Mouse (Mus musculus) heart, embryonic 12.5 days (tissue): ENCODE measurements around the gene Prr23a3. TPM values are rescaled to one million over a fixed set of nuclear protein-coding genes. Genes with fewer than 3 reads are reported as not detected.

ENCODE experiments used
- ATAC-seq: fragments of 200-750 bp; cut with Nextera tagmentation; 2 replicates; pipeline ENCODE4 v1.8.0; 2017; ENCODE audit warnings: moderate TSS enrichment, moderate library complexity; ENCODE audit not compliant: insufficient number of reproducible peaks, low FRiP score
- H3K27ac ChIP-seq: fragments of 300-500 bp; sonication (generic); 2 replicates; pipeline ENCODE4 v1.5.1; 2016; ENCODE audit warnings: mild to moderate bottlenecking, moderate library complexity; ENCODE audit not compliant: poor library complexity, severe bottlenecking
- H3K27me3 ChIP-seq: fragments of 300-500 bp; sonication (generic); replicated peaks from 2 replicates; pipeline ENCODE4 v1.6.1; 2016; ENCODE audit warnings: mild to moderate bottlenecking, moderate library complexity
- H3K36me3 ChIP-seq: fragments of 300-500 bp; sonication (generic); 2 replicates; pipeline ENCODE4 v1.6.1; 2016; ENCODE audit warnings: mild to moderate bottlenecking, moderate library complexity
- H3K4me1 ChIP-seq: fragments of 300-500 bp; sonication (generic); replicated peaks from 2 replicates; pipeline ENCODE4 v1.6.1; 2016; ENCODE audit warnings: mild to moderate bottlenecking
- H3K4me2 ChIP-seq: fragments of 300-500 bp; sonication (generic); 2 replicates; pipeline ENCODE4 v1.6.1; 2016; ENCODE audit warnings: mild to moderate bottlenecking, moderate library complexity
- H3K4me3 ChIP-seq: fragments of 300-500 bp; sonication (generic); 2 replicates; pipeline ENCODE4 v1.5.1; 2016; ENCODE audit warnings: mild to moderate bottlenecking
- H3K9ac ChIP-seq: fragments of 300-500 bp; sonication (generic); 2 replicates; pipeline ENCODE4 v1.6.1; 2016; ENCODE audit warnings: mild to moderate bottlenecking, moderate library complexity
- H3K9me3 ChIP-seq: fragments of 300-500 bp; sonication (generic); replicated peaks from 2 replicates; pipeline ENCODE4 v1.6.1; 2016; ENCODE audit warnings: mild to moderate bottlenecking, moderate library complexity
- WGBS: fragments of 180-500 bp; shearing (Covaris S2); methylation state at CpG from one replicate; pipeline ENCODE4 v1.1.7; 2016; 5-methylcytosine and 5-hydroxymethylcytosine counted together
- polyA plus RNA-seq: library from polyadenylated mRNA; unstranded; fragments of >200 nt; fragmentation: Nextera tagmentation; extraction: Ambion mirVana; gene quantifications from 2 replicates; pipeline ENCODE4 v1.2.1, GENCODE M21; 2016

Gene Prr23a3
- polyA plus RNA-seq: 0.15 TPM in 1 of 2 replicates, not detected in the other

DNA sequence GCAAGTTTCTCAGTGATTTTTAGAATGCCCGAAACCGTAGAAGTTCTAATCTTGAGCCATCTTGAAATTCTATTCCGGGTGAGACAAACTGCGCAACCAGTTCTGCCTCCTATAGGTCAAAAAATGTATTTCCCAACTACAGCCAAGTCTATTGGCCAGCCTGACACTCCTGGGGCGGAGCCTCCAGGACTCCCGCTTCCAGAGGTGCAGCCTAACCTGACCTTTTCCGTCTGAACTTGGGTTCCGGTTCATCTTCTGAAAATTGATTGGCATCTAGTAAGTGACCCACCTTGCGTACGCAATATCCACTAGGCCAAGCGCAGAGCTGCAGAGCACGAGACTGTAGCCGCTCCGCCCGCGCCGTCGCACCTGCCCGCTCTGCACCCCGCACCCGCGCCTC is at the start of gene Prr23a3:
Gene Prr23a3 (plus strand): TSS at position 197 of the 400 bp plus-strand sequence.
- H3K4me3 ChIP-seq: peak within 1 kb of the TSS; percentile 24
- 37% methylated on average over 22 of the region's 22 CpGs for WGBS

DNA sequence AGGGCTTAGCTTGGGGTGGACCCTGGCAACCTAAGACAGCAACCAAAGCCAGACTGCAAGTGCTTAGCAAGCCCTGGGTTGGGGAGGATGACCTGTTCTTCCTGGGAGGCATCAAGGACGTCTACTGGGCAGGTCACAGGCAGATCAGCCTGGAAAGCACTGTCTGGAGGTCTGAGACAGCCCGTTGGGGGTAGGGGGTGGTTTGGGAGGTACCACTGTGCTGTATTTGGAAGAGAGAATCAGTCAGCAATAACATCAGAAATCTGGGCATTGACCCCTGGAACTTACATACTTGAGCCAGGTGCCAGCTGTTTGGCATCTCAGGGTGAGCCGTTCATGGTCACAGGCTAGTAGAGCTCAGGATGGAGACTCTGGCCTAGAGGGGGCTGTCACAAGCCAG is 48.5 kb upstream of the Prr23a3 start:
- 57% methylated on average over 3 of the region's 3 CpGs for WGBS
- Histone ChIP-seq H3K4me1 (no peaks in the 10 kb centered on the region; the same call in 1 of the 2 replicates), H3K27ac (no peak overlapping the region), H3K4me2 (no peak overlapping the region), H3K36me3 (no peaks in the 10 kb centered on the region), H3K27me3 (peaks cover 33% of the 10 kb centered on the region), H3K9me3 (no peaks in the 10 kb centered on the region), H3K4me3 (no peak overlapping the region), H3K9ac (no peak overlapping the region)
- no peak for ATAC-seq

More for the DNA sequence above, at the start of gene Prr23a3:
- Histone ChIP-seq H3K9me3 (peaks cover 3% of the 10 kb centered on the region; the same call in 1 of the 2 replicates), H3K9ac (no peak within 1 kb of the TSS), H3K4me1 (no peaks in the 10 kb centered on the region), H3K27me3 (peaks cover 29% of the 10 kb centered on the region), H3K27ac (no peak within 1 kb of the TSS), H3K36me3 (no peaks in the 10 kb centered on the region), H3K4me2 (peak within 1 kb of the TSS; percentile 58)
- no peak for ATAC-seq

DNA sequence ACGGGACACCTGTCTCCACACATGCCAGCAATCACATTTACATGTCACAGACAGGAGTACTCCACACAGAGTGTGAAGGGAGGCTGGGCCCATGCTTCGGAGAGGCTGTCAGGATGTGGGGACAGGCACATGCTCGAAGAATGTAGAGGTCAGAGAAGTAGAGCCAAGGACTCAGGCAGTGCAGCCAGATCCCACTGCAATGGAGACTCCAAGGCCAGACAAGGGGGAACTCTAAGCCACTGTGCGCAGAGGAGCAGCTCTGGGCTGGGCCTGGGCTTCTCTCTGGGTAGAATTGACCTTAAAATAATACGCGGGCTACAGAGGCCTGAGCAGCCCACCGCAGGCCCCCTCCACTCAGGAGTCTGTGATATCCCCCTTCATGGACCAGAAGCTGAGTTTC is 47.0 kb upstream of the Prr23a3 start:
- Histone ChIP-seq H3K9ac (no peak overlapping the region), H3K27me3 (peaks cover 29% of the 10 kb centered on the region), H3K4me2 (no peak overlapping the region), H3K9me3 (no peaks in the 10 kb centered on the region), H3K27ac (no peak overlapping the region), H3K36me3 (no peaks in the 10 kb centered on the region), H3K4me1 (no peaks in the 10 kb centered on the region; the same call in 1 of the 2 replicates), H3K4me3 (no peak overlapping the region)
- 75% methylated on average over 7 of the region's 7 CpGs for WGBS
- no peak for ATAC-seq

DNA sequence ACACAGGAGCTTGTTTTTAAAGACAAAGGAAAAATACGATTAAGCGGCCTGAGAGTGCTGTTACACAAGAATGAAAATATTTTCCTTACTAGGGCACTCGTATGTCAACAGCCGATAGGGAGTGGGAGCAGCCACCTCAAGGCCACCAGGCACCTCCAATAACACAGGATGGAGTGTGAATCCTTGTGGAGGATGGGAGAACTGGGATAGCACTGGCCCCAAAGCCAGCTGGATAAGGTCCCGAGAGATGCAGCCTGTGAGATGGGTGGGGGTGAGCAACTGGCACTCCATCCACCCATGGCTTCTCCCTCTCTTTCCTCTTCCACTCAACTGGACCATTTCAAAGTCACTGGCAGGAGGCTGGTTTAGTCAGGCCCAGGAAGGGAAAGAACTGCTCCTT is 45.6 kb upstream of the Prr23a3 start:
- H3K4me1 ChIP-seq: no peaks in the 10 kb centered on the region; the same call in 1 of the 2 replicates
- 65% methylated on average over 5 of the region's 5 CpGs for WGBS

DNA sequence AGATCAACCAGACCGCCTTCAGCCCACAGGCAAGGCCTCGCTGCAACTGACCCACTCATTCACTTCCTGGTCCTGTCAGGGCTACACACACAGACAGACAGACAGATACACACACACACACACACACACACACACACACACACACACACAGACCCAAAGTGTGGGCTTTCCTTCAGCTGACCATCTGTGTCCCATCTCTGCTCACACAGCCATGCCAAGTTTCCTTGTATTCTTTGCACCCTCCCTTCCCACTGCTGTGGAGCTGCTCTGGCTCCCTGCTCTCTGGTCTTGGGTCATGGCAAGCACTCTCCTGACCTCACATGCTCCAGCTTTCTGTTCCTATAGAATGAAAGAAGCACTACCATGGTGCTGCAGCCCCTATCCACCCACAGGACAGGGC is 45.1 kb upstream of the Prr23a3 start:
- Histone ChIP-seq H3K27me3 (peaks cover 20% of the 10 kb centered on the region; the same call in 1 of the 2 replicates), H3K9me3 (no peaks in the 10 kb centered on the region), H3K4me2 (no peak overlapping the region), H3K27ac (no peak overlapping the region), H3K9ac (no peak overlapping the region), H3K4me3 (no peak overlapping the region), H3K4me1 (no peaks in the 10 kb centered on the region; the same call in 1 of the 2 replicates), H3K36me3 (no peaks in the 10 kb centered on the region)
- no peak for ATAC-seq
- WGBS: 73% methylated on average over 2 of the region's 2 CpGs

More for the DNA sequence above, 45.6 kb upstream of the Prr23a3 start:
- no peak overlapping the region for H3K9ac ChIP-seq
- no peaks in the 10 kb centered on the region for H3K9me3 ChIP-seq
- no peak overlapping the region for H3K4me3 ChIP-seq
- H3K4me2 ChIP-seq: no peak overlapping the region
- H3K27me3 ChIP-seq: peaks cover 21% of the 10 kb centered on the region
- no peak overlapping the region for H3K27ac ChIP-seq
- no peaks in the 10 kb centered on the region for H3K36me3 ChIP-seq
- ATAC-seq: no peak

DNA sequence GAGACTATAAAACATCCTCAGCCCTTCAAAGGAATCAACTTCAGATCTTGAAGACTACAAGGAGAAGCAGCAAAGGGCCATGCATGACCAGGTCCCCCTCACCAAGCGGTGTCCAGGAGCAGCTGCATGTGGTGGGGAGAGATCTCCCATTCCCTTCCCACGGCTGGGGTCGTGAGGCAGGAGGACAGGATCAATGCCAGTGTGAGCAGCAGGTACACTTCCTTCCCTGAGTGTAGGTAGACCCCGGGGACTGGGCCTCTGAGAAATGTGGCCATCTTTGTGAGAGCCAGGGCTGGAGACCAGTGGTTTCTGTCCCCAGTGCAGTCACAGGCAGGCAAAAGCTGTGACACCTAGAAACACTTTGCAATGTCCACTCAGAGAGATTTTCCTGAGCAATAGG is 44.1 kb upstream of the Prr23a3 start:
- ATAC-seq: no peak
- Histone ChIP-seq H3K4me2 (no peak overlapping the region), H3K9ac (no peak overlapping the region), H3K27ac (no peak overlapping the region), H3K4me3 (no peak overlapping the region), H3K36me3 (no peaks in the 10 kb centered on the region), H3K9me3 (no peaks in the 10 kb centered on the region), H3K4me1 (no peaks in the 10 kb centered on the region), H3K27me3 (peaks cover 20% of the 10 kb centered on the region; the same call in 1 of the 2 replicates)
- 81% methylated on average over 4 of the region's 4 CpGs for WGBS

DNA sequence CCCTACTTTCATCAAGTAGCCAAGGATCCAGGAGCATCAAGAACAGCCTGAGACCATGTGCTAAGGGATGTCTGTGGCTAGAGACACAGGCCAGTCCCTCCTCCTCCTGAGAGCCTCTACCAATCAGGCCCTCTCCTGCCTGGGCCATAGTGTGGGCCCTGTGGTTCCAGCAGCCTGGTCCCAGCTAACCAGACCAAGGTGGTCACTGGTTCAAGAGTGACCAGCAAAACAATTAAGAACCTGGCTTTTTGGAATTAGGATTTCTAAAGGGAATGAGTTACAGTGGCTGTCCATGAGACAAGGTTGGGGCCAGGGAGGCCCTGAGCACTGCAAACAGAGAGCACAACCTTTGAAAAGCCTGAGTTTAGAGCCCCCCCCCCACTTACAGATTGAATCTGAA is 43.5 kb upstream of the Prr23a3 start:
- no peaks in the 10 kb centered on the region for H3K36me3 ChIP-seq
- no peaks in the 10 kb centered on the region for H3K4me1 ChIP-seq
- no peak overlapping the region for H3K27ac ChIP-seq
- H3K9me3 ChIP-seq: no peaks in the 10 kb centered on the region
- ATAC-seq: no peak
- no peak overlapping the region for H3K9ac ChIP-seq
- peaks cover 20% of the 10 kb centered on the region; the same call in 1 of the 2 replicates for H3K27me3 ChIP-seq
- no peak overlapping the region for H3K4me3 ChIP-seq
- H3K4me2 ChIP-seq: no peak overlapping the region

DNA sequence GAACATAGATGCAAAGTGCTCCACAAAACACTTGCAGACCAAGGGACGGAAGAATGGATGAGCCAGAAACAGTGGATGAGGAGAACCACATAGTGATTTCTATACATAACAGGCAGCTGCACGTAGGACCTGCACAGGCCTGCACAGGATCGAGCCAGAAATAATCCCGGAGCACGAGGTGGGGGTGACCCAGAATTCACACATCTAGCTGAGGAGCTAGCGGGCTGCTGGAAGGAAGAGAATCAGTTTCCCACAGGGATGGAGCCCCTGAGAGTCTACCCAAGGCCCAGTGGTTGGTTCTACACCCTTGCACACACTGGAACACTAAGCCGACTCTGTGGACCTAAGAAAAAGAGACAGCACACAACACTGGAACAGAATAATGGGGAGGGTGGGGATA is 40.8 kb upstream of the Prr23a3 start:
- no peaks in the 10 kb centered on the region for H3K36me3 ChIP-seq
- H3K9ac ChIP-seq: no peak overlapping the region
- H3K4me1 ChIP-seq: no peaks in the 10 kb centered on the region
- H3K27ac ChIP-seq: no peak overlapping the region
- H3K4me3 ChIP-seq: no peak overlapping the region
- WGBS: 83% methylated on average over 7 of the region's 7 CpGs
- H3K4me2 ChIP-seq: no peak overlapping the region
- H3K9me3 ChIP-seq: no peaks in the 10 kb centered on the region
- 0 out of 2 replicates have a peak, but pooled peaks cover 10% of the 10 kb centered on the region for H3K27me3 ChIP-seq
- ATAC-seq: no peak

DNA sequence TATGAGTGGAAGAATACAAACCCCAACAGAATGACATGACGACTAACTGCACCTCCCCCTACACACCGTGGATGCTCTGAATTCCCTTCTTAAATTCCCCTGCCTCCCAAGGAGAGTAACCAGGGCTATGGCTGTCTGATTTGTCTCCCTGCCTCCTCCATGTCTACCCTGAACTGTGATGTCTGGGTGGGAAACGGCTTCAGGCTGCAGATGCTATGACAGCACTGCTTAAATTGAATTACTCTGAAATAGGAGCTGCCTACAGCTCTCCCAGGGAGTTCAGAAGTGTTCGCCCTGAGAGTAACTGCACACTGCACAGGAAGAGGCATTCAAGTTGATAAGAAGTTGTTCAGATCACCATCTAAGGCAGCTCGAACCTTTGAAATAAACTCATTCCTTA is 35.1 kb upstream of the Prr23a3 start:
- H3K27ac ChIP-seq: no peak overlapping the region
- no peaks in the 10 kb centered on the region for H3K27me3 ChIP-seq
- ATAC-seq: no peak
- WGBS: 33% methylated on average over 5 of the region's 5 CpGs
- H3K4me1 ChIP-seq: 0 out of 2 replicates have a peak, but pooled peaks cover 3% of the 10 kb centered on the region
- no peak overlapping the region for H3K9ac ChIP-seq
- H3K4me2 ChIP-seq: no peak overlapping the region
- H3K9me3 ChIP-seq: no peaks in the 10 kb centered on the region
- H3K36me3 ChIP-seq: no peaks in the 10 kb centered on the region
- H3K4me3 ChIP-seq: no peak overlapping the region

DNA sequence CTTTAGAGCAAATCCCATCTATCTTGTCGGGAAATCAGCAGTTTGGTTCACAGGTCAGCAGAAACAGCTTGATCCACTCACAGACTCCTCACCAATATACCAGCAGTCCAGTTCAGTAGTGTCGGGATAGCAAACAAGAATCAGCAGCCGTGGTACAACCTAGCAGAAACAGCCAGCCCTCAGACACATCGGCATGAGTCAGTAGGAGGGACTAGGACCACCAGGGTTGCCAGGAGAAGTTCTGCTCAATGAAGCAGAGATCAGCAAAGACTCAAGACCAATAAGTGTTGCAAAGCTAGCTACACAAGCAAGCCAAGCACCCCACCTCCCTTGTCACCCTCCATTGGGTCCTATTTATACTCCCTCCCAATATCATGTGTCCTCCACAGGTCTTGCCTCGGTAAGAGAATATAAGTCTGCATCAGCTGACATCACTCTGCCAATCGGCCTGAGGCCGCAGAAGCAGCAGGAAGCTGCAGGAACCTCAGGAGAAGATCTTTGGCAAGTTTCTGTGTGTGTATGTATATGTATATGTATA is 27.0 kb upstream of the Prr23a3 start:
- no peak for ATAC-seq
- whole genome bisulfite sequencing: 81% methylated on average over 7 of the region's 7 CpGs
- no peaks in the 10 kb centered on the region for H3K36me3 ChIP-seq
- H3K4me3 ChIP-seq: no peak overlapping the region
- H3K4me1 ChIP-seq: no peaks in the 10 kb centered on the region
- H3K4me2 ChIP-seq: no peak overlapping the region
- no peak overlapping the region for H3K9ac ChIP-seq
- H3K27me3 ChIP-seq: peaks cover 17% of the 10 kb centered on the region
- 0 out of 2 replicates have a peak, but pooled peaks cover 4% of the 10 kb centered on the region for H3K9me3 ChIP-seq
- no peak overlapping the region for H3K27ac ChIP-seq

DNA sequence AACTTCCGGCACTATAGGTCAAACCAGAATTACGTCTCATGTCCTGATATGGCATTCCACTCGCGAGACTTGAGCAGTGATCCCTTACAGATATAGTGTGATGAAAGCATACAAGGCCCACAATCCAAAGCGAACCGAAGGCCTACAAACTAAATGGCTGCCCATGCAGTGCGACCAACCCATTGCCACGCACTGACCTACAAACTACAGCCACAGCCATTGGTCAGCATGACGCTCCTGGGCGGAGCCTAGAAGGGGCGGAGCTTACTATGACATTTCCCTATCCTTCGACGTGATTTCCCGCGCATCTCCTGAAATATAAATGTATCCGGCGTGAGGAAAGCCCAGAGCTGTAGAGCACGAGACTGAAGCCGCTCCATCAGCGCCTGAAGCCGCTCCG is 22.4 kb upstream of the Prr23a3 start, which contains the start of gene Prr23a1:
Gene Prr23a1 (plus strand): TSS at position 387 of the 400 bp plus-strand sequence.
- Histone ChIP-seq H3K4me3 (peak within 1 kb of the TSS; percentile 29), H3K36me3 (no peaks in the 10 kb centered on the region), H3K27ac (no peak within 1 kb of the TSS), H3K27me3 (peaks cover 24% of the 10 kb centered on the region), H3K9ac (no peak within 1 kb of the TSS), H3K4me2 (peak within 1 kb of the TSS; percentile 63), H3K9me3 (0 out of 2 replicates have a peak, but pooled peaks cover 4% of the 10 kb centered on the region), H3K4me1 (no peaks in the 10 kb centered on the region)
- no peak for ATAC-seq
- 44% methylated on average over 22 of the region's 22 CpGs for WGBS

DNA sequence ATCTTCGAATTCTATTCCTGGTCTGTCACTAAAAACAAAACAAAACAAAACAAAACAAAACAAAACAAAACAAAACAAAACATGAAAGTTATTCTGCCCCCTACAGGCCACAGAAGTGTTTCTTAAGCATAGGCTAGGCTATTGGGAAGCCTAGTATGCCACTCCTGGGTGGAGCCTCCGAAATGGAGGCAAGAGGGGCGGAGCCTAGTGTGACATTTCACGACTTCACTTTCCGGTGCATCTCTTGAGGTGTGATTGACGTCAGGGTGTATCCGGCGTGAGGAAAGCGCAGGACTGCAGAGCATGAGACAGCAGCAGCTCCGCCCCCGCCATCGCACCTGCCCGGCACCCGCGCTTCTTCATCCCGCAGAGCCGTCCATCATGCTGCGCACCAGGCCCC is 8.4 kb upstream of the Prr23a3 start, which contains the start of gene Prr23a2:
Gene Prr23a2 (plus strand): TSS at position 285 of the 400 bp plus-strand sequence.
- H3K4me3 ChIP-seq: no peak within 1 kb of the TSS
- H3K27ac ChIP-seq: no peak within 1 kb of the TSS
- no peak within 1 kb of the TSS for H3K9ac ChIP-seq
- 61% methylated on average over 18 of the region's 18 CpGs for WGBS
- no peaks in the 10 kb centered on the region for H3K4me1 ChIP-seq
- H3K36me3 ChIP-seq: no peaks in the 10 kb centered on the region
- ATAC-seq: no peak
- H3K4me2 ChIP-seq: peak within 1 kb of the TSS; percentile 2; the same call in 1 of the 2 replicates
- no peaks in the 10 kb centered on the region for H3K27me3 ChIP-seq
- H3K9me3 ChIP-seq: 0 out of 2 replicates have a peak, but pooled peaks cover 4% of the 10 kb centered on the region
